Mouse (Mus musculus): ENCODE results near the gene Fars2. TPM values are rescaled to one million over a fixed set of nuclear protein-coding genes. Genes with fewer than 3 reads are reported as not detected.

Gene Fars2
- polyA plus RNA-seq, 1 experiment from 2014 or later: 33.5 TPM

DNA sequence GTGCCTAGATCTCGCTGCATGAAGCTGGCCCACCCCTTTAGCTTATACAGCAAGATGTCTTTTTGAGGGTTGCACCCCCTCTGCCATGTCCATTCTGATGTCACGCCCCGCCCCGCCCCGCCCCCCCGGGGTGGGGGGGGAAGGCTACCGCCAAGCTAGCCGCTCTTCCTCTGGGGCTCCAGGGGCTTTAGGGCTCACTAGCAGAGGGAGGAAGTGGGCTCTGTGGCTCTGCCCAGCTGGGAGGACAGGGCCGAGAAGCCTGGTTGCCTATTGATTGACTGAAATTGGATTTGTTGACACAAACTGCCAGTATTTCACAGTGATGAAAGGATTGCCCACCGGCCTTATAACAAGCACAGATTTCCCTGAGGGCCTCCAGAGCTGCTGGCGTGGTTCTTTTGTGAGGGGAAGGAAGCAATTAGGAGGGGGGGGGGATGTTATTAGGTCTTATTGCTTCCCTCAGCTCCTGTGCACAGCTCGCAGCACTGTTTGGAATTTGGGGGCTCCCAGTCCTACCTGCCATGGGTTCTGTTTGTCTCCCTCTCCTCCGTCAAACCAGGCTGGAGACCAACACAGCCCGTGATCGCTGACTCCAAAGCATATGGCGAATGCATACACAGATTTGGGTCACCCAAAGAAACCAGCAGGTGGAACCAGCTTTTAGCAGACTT lies 466.4 kb downstream of the Fars2 start:
- WGBS: 24% methylated on average over 16 of the region's 16 CpGs

DNA sequence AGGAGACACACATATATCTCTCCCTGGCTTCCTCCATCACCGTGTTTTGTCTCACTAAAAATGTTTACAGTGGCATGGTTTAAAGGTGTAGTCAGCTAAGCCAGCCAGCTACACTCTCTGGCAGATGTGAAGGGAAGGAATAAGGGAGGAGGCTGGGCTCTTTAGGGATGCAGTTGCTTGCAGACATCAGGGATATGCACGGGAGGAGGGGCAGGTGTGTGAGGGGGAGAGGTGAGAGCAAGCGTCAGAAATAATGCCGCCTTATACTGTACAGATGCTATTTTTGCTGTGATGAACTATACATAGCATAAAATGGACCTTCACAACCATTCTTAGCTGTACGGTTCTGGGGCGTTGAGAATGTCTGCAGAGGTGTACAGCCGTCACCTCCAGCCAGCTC lies 467.0 kb downstream of the Fars2 start:
- 0 out of 2 replicates have a peak, but pooled peaks have one; percentile 33 for ATAC-seq (ENCODE audit: low FRiP score)
- H3K9ac ChIP-seq: peak overlapping the region; percentile 43; the same call in 1 of the 2 replicates
- H3K4me2 ChIP-seq: no peak overlapping the region
- H3K4me1 ChIP-seq (replicated peaks): peaks cover 35% of the 10 kb centered on the region
- H3K27ac ChIP-seq: peak overlapping the region; percentile 85
- no peak overlapping the region for H3K4me3 ChIP-seq
- H3K27me3 ChIP-seq: 0 out of 2 replicates have a peak, but pooled peaks cover 3% of the 10 kb centered on the region
- 0 out of 2 replicates have a peak, but pooled peaks cover 3% of the 10 kb centered on the region for H3K9me3 ChIP-seq
- 66% methylated on average over 7 of the region's 7 CpGs for WGBS
- H3K36me3 ChIP-seq: no peaks in the 10 kb centered on the region

More for the DNA sequence above, 466.4 kb downstream of the Fars2 start:
- no peaks in the 10 kb centered on the region for H3K36me3 ChIP-seq
- H3K9me3 ChIP-seq: 0 out of 2 replicates have a peak, but pooled peaks cover 3% of the 10 kb centered on the region
- peak overlapping the region; percentile 85 for H3K27ac ChIP-seq
- ATAC-seq (ENCODE audit: low FRiP score): peak; percentile 50
- no peak overlapping the region for H3K4me3 ChIP-seq
- H3K4me2 ChIP-seq: peak overlapping the region; percentile 23; the same call in 1 of the 2 replicates
- peaks cover 41% of the 10 kb centered on the region for H3K4me1 ChIP-seq (replicated peaks)
- H3K9ac ChIP-seq: peak overlapping the region; percentile 43; the same call in 1 of the 2 replicates
- 0 out of 2 replicates have a peak, but pooled peaks cover 3% of the 10 kb centered on the region for H3K27me3 ChIP-seq

DNA sequence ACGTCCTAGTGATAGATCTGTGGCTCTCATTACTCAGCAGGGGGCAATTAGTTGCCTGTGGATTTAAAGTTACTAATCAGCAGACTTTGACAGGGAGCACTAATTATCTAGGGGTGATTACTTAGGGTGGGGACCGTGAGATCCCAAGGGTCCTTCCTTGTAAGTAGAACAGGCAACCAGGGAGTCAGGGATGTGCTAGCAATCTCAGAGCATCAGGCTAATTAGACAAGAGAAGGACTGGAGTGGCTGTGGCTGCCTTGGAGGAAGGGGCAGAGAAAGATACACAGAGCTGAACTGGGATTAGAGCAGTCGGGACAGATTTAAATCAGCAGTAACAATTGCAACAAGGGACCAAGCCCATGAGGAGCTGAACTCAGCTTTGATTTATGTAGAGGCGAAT lies 471.9 kb downstream of the Fars2 start:
- H3K4me2 ChIP-seq: no peak overlapping the region
- WGBS: 56% methylated on average over 4 of the region's 4 CpGs
- ATAC-seq (ENCODE audit: low FRiP score): no peak

DNA sequence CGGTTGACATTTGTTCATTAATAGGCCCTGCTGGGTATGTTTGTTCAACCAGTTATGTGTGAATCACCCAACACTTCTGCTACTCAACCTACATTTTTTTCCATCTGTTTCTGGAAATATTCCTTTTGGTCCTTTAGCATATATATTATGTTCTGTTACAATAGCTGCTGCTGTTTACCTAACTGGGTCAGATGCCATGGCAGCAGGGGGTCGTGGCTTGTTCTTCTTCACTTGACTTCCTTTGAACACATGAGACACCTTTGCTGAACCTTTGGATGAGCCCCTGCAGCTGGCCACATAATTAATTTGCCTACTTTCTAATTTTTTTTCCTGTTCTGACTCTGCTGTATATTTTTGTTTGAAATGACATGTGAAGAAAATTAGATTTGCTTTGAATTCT lies 475.1 kb downstream of the Fars2 start:
- no peak for ATAC-seq (ENCODE audit: low FRiP score)
- Histone ChIP-seq H3K9me3 (0 out of 2 replicates have a peak, but pooled peaks cover 5% of the 10 kb centered on the region), H3K27ac (no peak overlapping the region), H3K9ac (no peak overlapping the region), H3K27me3 (no peaks in the 10 kb centered on the region), H3K4me1 (replicated peaks) (no peaks in the 10 kb centered on the region), H3K4me2 (no peak overlapping the region), H3K4me3 (no peak overlapping the region), H3K36me3 (no peaks in the 10 kb centered on the region)
- 53% methylated on average over 2 of the region's 2 CpGs for WGBS

More for the DNA sequence above, 471.9 kb downstream of the Fars2 start:
- Histone ChIP-seq H3K27ac (no peak overlapping the region), H3K9me3 (0 out of 2 replicates have a peak, but pooled peaks cover 4% of the 10 kb centered on the region), H3K4me1 (replicated peaks) (peaks cover 4% of the 10 kb centered on the region), H3K27me3 (no peaks in the 10 kb centered on the region), H3K9ac (no peak overlapping the region), H3K36me3 (no peaks in the 10 kb centered on the region), H3K4me3 (no peak overlapping the region)

DNA sequence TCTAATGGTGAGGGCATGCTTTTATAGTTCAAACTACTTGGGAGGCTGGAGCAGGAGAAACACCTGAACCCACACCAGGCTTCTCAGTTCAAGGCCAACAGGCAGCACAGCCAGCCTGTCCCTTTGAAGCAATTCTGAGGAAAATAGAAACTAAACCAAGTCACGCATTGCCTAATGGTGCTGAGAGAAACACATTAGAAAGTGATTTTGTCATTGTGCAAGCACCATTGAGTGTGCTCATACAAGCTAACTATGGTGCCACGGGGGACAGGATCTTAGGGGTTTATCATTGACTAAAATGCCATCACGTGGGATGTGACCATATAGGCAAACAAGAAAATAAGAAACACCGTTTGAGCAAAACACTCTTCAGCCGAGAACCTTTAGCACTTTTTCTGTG lies 489.5 kb downstream of the Fars2 start:
- no peaks in the 10 kb centered on the region for H3K36me3 ChIP-seq
- no peaks in the 10 kb centered on the region for H3K9me3 ChIP-seq
- H3K4me1 ChIP-seq (replicated peaks): 0 out of 2 replicates have a peak, but pooled peaks cover 3% of the 10 kb centered on the region
- H3K27ac ChIP-seq: no peak overlapping the region
- WGBS: 87% methylated on average over 5 of the region's 5 CpGs
- no peak for ATAC-seq (ENCODE audit: low FRiP score)
- H3K9ac ChIP-seq: no peak overlapping the region
- H3K4me2 ChIP-seq: no peak overlapping the region
- H3K27me3 ChIP-seq: no peaks in the 10 kb centered on the region
- no peak overlapping the region for H3K4me3 ChIP-seq

DNA sequence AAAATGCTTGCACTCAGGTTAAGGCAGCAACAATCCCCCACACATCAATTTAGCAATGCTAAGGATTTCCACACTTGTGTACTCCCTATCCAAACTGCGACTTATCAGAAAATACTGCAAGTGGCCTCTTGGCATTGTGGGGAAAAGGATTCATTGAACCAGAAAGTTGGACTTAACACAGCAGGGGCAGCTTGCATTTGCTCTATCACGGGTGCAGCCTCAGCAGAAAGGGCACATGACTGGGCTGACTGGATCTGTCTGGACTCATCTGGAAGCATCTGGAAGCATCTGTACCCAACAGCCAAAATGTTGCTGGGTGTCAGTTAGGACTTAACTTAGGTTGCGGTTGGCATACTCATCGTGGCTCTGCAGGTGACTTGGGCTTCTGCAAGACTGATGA lies 490.7 kb downstream of the Fars2 start:
- Histone ChIP-seq H3K36me3 (no peaks in the 10 kb centered on the region), H3K27ac (no peak overlapping the region), H3K9ac (no peak overlapping the region), H3K4me3 (no peak overlapping the region), H3K9me3 (no peaks in the 10 kb centered on the region), H3K4me2 (no peak overlapping the region), H3K27me3 (no peaks in the 10 kb centered on the region), H3K4me1 (replicated peaks) (0 out of 2 replicates have a peak, but pooled peaks cover 4% of the 10 kb centered on the region)
- no peak for ATAC-seq (ENCODE audit: low FRiP score)
- WGBS: 85% methylated on average over 4 of the region's 4 CpGs

DNA sequence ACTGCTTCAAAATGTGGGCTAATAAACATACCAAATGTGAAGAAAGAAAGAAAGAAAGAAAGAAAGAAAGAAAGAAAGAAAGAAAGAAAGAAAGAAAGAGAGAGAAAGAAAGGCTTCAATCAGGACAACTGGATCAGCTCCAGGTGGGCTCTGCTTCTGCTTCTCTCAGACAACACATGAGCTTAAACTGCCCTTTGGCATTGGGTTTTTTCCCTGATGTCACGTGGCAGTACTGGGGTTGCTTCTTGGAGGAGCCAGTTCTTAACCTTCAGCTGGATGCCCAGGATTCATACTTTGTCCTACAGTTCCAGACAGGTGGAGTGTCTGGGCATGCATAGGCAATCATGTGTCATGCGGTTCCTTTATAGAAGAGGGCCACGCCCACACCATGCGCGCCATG lies 493.2 kb downstream of the Fars2 start:
- WGBS: 93% methylated on average over 5 of the region's 5 CpGs
- Histone ChIP-seq H3K36me3 (no peaks in the 10 kb centered on the region), H3K4me3 (no peak overlapping the region), H3K27ac (no peak overlapping the region), H3K9ac (no peak overlapping the region), H3K9me3 (no peaks in the 10 kb centered on the region), H3K4me1 (replicated peaks) (peaks cover 10% of the 10 kb centered on the region; the same call in 1 of the 2 replicates), H3K4me2 (no peak overlapping the region), H3K27me3 (no peaks in the 10 kb centered on the region)
- ATAC-seq (ENCODE audit: low FRiP score): no peak

DNA sequence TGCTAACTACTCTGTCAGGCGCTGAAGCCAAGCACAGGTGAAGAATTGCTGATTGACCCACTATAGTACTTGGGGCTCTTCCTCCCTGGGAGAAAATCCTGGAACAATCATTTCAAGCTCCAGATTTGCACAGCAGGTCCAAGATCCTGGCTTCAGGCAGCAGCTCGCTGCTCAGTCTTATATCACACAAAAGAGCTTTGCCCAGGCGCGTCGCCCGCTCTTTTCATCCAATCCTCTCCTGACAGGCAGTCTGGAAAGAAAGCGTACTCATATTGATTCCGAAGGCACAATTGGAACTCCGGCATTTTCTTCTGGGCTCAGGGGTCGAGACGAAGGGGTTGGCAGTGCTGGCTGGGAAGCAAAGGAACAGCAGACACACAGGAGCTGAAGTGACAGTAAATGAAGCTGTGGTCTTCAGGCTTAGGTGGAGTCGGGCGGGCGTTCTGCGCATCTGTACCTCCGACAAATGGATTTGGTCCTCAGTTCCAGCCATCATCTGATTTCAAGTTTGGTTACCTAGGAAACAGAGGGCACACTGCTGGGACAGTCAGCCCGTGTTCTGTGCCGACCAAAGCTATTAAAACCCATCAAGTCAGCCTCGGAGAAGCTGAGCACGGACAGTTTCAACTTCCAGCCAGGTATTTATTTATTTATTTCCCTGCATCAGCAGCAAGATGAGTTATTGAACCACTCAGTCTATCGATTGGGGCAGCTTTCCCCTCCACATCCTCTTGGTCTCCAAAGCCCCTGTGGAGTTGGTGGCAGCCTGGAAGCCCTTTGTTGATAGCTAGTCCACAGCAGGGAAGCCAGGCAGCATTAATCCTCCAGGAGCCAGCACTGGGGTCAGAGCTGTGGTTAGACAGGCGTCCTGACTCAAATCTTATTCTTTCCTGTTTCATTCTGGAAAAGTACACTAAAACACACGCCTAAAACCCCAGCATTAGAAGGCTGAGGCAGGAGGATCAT lies 495.9 kb downstream of the Fars2 start:
- Histone ChIP-seq H3K36me3 (no peaks in the 10 kb centered on the region), H3K9me3 (no peaks in the 10 kb centered on the region), H3K4me1 (replicated peaks) (peaks cover 10% of the 10 kb centered on the region; the same call in 1 of the 2 replicates), H3K27me3 (no peaks in the 10 kb centered on the region), H3K4me3 (peak overlapping the region; percentile 26), H3K27ac (peak overlapping the region; percentile 86), H3K4me2 (peak overlapping the region; percentile 47), H3K9ac (peak overlapping the region; percentile 53)
- peak; percentile 89 for ATAC-seq (ENCODE audit: low FRiP score)
- WGBS: 29% methylated on average over 23 of the region's 23 CpGs

DNA sequence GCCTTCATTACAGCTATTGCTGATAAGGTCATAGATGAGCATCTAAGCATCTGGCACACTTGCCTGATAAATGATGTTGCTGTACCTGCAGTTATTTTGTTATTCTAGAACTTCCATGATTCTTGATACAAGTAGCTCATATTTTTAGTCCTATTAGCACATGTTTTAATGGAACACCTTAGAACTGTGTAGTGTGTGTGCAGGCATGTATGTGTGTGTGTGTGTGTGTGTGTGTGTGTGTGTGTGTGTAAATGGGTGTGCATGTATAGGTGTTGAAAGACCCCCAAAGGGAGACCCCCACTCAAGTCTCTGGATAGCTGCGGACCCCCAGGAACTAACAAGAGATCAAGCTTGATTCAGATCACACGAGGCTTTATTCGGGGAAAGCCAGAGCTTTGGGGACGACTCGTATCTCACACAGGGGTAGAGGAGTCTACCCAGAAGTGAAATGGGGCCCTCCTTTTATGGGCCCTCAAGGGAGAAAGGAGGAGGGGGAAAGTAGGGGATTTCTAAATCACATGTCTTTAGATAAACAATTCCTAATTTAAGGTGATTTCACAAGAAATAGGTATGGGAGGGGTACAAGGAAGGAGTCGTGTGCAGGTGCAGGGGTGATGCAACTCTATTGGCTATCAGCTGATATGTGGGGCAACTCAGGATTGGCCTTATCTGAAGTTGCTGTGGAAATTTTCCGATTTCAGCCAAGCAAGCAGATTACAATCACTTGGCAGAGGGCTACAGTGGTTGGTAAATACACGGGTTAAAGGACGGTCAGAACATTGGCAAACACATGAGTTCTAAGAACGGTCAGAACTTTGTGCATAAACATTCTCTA lies 503.5 kb downstream of the Fars2 start:
- no peak for ATAC-seq (ENCODE audit: low FRiP score)
- H3K27me3 ChIP-seq: no peaks in the 10 kb centered on the region
- no peak overlapping the region for H3K27ac ChIP-seq
- H3K4me3 ChIP-seq: no peak overlapping the region
- no peaks in the 10 kb centered on the region for H3K36me3 ChIP-seq
- no peak overlapping the region for H3K9ac ChIP-seq
- WGBS: 93% methylated on average over 10 of the region's 10 CpGs
- H3K9me3 ChIP-seq: no peaks in the 10 kb centered on the region
- no peaks in the 10 kb centered on the region for H3K4me1 ChIP-seq (replicated peaks)
- no peak overlapping the region for H3K4me2 ChIP-seq

DNA sequence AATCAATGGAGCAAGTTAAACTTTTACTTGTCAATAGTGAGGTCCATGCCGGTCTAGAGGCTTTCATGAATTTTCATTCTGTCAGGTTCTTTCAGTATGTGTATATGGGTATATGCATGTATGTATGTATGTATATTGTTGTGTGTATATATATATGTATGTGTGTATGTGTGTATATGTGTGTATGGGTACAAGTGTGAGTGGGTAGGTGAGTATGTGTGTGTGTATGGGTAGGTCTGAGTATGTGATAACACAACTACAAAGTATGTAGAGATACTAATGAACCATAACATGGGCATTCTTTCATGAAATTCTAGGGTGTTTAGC lies 504.1 kb downstream of the Fars2 start:
- Histone ChIP-seq H3K9me3 (no peaks in the 10 kb centered on the region), H3K9ac (no peak overlapping the region), H3K36me3 (no peaks in the 10 kb centered on the region), H3K27me3 (no peaks in the 10 kb centered on the region), H3K4me2 (no peak overlapping the region), H3K4me1 (replicated peaks) (no peaks in the 10 kb centered on the region), H3K27ac (no peak overlapping the region), H3K4me3 (no peak overlapping the region)
- ATAC-seq (ENCODE audit: low FRiP score): no peak
- 98% methylated on average over 1 of the region's 1 CpGs for WGBS

DNA sequence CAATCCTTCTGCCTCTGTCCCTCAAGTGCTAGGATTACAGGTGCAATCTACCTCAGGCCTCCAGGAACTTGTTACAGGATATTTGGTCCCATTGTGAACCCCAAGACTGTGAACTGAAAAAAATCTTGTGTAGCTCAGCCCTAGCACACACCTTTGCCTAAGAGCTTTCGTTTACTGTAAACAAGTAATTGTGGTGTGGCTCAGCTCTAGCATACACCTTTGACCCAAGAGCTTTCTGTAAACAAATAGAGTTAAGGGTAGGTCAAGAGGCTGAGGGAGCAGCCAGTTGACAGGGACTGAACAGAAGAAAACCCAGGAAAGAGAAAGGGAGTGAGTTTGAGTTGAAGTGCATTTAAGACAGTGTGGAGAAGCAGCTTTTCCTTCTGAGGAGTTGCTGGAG lies 506.3 kb downstream of the Fars2 start:
- no peaks in the 10 kb centered on the region for H3K36me3 ChIP-seq
- H3K4me3 ChIP-seq: no peak overlapping the region
- no peak overlapping the region for H3K27ac ChIP-seq
- no peak overlapping the region for H3K4me2 ChIP-seq
- WGBS: 76% methylated on average over 1 of the region's 1 CpGs
- no peak overlapping the region for H3K9ac ChIP-seq
- H3K9me3 ChIP-seq: no peaks in the 10 kb centered on the region
- no peaks in the 10 kb centered on the region for H3K27me3 ChIP-seq
- H3K4me1 ChIP-seq (replicated peaks): no peaks in the 10 kb centered on the region
- ATAC-seq (ENCODE audit: low FRiP score): no peak

DNA sequence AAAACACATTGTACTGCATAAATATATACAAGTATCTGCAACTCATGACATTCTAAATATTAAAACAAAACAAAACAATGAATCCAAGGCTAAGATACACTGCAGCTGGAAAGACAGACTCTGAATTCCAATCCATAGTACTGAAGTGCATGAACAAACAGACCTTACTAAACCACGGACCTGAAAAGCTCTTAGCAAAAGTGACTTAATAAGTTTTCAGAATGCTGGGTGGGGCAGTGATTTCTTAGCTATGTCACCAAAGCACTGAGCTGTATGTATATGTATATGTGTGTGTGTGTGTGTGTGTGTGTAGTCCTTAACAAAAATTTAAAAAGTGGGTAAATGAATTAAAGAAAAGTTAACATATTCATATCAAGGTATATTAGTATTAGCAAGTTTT lies 511.9 kb downstream of the Fars2 start:
- Histone ChIP-seq H3K27me3 (no peaks in the 10 kb centered on the region), H3K9ac (no peak overlapping the region), H3K4me3 (no peak overlapping the region), H3K4me2 (no peak overlapping the region), H3K4me1 (replicated peaks) (no peaks in the 10 kb centered on the region), H3K27ac (no peak overlapping the region), H3K9me3 (no peaks in the 10 kb centered on the region), H3K36me3 (no peaks in the 10 kb centered on the region)
- WGBS: 89% methylated on average over 1 of the region's 1 CpGs
- ATAC-seq (ENCODE audit: low FRiP score): no peak

All from hindbrain, embryonic 13.5 days (tissue).